In the genomic region with DNA sequence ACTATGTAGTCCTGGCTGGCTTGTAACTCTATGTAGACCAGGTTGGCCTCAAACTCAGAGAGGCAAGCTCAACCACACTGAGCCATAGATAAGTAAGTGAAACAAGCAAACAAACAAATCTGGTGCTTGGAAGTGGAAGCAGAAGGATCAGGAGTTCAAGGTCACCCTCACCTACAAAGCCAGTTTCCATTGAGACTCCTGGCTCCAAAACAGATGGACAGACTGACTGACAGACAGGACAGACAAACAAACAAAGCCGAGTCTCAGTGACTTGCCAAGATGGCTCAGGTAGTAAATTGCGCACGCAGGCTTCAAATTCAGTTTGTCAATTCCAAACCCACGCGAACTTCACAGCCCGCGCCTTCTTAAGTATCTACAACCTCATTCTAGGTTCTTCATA, we compare ENCODE assay signal across 9 mouse cellular contexts. TPM values are rescaled to one million over a fixed set of nuclear protein-coding genes. Genes with fewer than 3 reads are reported as not detected.
A peak's percentile ranks its signal among the peaks of the same experiment; 100 is the strongest.
DNase-seq lines count a peak whose midpoint lies in the region; ATAC-seq and TF ChIP-seq lines count a peak whose summit lies in the region.
"Had no signal": no experiment of that assay in that cellular context is flagged by ENCODE, and none has a peak within 500 bp of the region (broad histone marks: within the 10 kb centered on the region; RNA-seq: fewer than 3 reads in every experiment).

No protein-coding gene starts in this region.

- H3K9ac ChIP-seq in hindbrain, embryonic 12.5 days: peak overlapping the region; percentile 82
- H3K9ac ChIP-seq in midbrain, embryonic 13.5 days (replicated peaks): peak overlapping the region; percentile 88

- no peak for TF ChIP-seq CTCF in kidney, adult 2 months (conservative IDR thresholded peaks at IDR 0.05; ENCODE audit: insufficient read depth, insufficient read length, low read depth, low read length)
- no peak for TF ChIP-seq CTCF in bone marrow macrophage, adult 2 months (IDR thresholded peaks at IDR 0.05; ENCODE audit: low read depth, low read length)

- H3K27ac ChIP-seq in kidney, adult 2 months (ENCODE audit: insufficient read depth, low read depth, low read length): peak overlapping the region; percentile 37
- no peak overlapping the region for H3K27ac ChIP-seq in bone marrow macrophage, adult 2 months (ENCODE audit: insufficient read depth, low read depth, low read length)
- no peak overlapping the region for H3K27ac ChIP-seq in hindbrain, embryonic 12.5 days
- no peak overlapping the region for H3K27ac ChIP-seq in midbrain, embryonic 13.5 days

- no peak for ATAC-seq in hindbrain, embryonic 12.5 days (ENCODE audit: low FRiP score)
- no peak for ATAC-seq in midbrain, embryonic 13.5 days

- no peaks in the 10 kb centered on the region for H3K36me3 ChIP-seq in kidney, adult 2 months (ENCODE audit: control insufficient read depth, insufficient read depth, low read length)
- no peaks in the 10 kb centered on the region for H3K36me3 ChIP-seq in hindbrain, embryonic 12.5 days
- no peaks in the 10 kb centered on the region for H3K36me3 ChIP-seq in midbrain, embryonic 13.5 days

- no peak for DNase-seq in kidney, adult 2 months
- no peak for DNase-seq in kidney, postnatal 25 days
- no peak for DNase-seq in frontal cortex, adult 2 months (ENCODE audit: extremely low spot score in 1 of 2, low spot score in 1 of 2)
- DNase-seq in gastrocnemius, postnatal 4 days (ENCODE audit: low spot score in 2 of 2): no peak
- no peak for DNase-seq in embryo, embryonic 11 days

- no peak for TF ChIP-seq POLR2A in kidney, adult 2 months (IDR thresholded peaks at IDR 0.05; ENCODE audit: low read depth, low read length)
- TF ChIP-seq POLR2A in bone marrow macrophage, adult 2 months (IDR thresholded peaks at IDR 0.05; ENCODE audit: borderline replicate concordance, low read depth, low read length): no peak

- no peaks in the 10 kb centered on the region for H3K9me3 ChIP-seq in hindbrain, embryonic 12.5 days (replicated peaks)
- H3K9me3 ChIP-seq in midbrain, embryonic 13.5 days: no peaks in the 10 kb centered on the region

- H3K4me3 ChIP-seq in kidney, adult 2 months (ENCODE audit: insufficient read depth, low read depth, low read length): peak overlapping the region; percentile 92
- H3K4me3 ChIP-seq in bone marrow macrophage, adult 2 months (ENCODE audit: insufficient read depth, low read length): peak overlapping the region; percentile 95
- H3K4me3 ChIP-seq in hindbrain, embryonic 12.5 days: peak overlapping the region; percentile 76
- H3K4me3 ChIP-seq in midbrain, embryonic 13.5 days (replicated peaks): peak overlapping the region; percentile 82

- 18% methylated on average over 7 of the region's 7 CpGs for WGBS in kidney, adult 2 months
- WGBS in hindbrain, embryonic 12.5 days: 24% methylated on average over 7 of the region's 7 CpGs
- 21% methylated on average over 7 of the region's 7 CpGs for WGBS in midbrain, embryonic 13.5 days

- H3K4me2 ChIP-seq in hindbrain, embryonic 12.5 days (replicated peaks): peak overlapping the region; percentile 67
- peak overlapping the region; percentile 91 for H3K4me2 ChIP-seq in midbrain, embryonic 13.5 days (replicated peaks)

- no peaks in the 10 kb centered on the region for H3K27me3 ChIP-seq in kidney, adult 2 months (replicated peaks; ENCODE audit: control insufficient read depth, insufficient read depth, low read length)
- no peaks in the 10 kb centered on the region for H3K27me3 ChIP-seq in hindbrain, embryonic 12.5 days
- H3K27me3 ChIP-seq in midbrain, embryonic 13.5 days: peaks cover 16% of the 10 kb centered on the region
- H3K27me3 ChIP-seq: Patski had no signal

- no peaks in the 10 kb centered on the region for H3K4me1 ChIP-seq in kidney, adult 2 months (ENCODE audit: control insufficient read depth, insufficient read depth, low read length)
- peaks cover 15% of the 10 kb centered on the region for H3K4me1 ChIP-seq in bone marrow macrophage, adult 2 months (ENCODE audit: control insufficient read depth, insufficient read depth, low read length)
- H3K4me1 ChIP-seq in hindbrain, embryonic 12.5 days: peaks cover 17% of the 10 kb centered on the region
- H3K4me1 ChIP-seq in midbrain, embryonic 13.5 days (replicated peaks): peaks cover 33% of the 10 kb centered on the region

RNA-seq across cellular contexts. Expression of a gene that starts 0.3 kb away (rescaled TPM):
- polyA plus RNA-seq in kidney, adult 2 months (2012; rRNA removed): 14.2 and 15.6 TPM in 2 replicates
- 5.7 and 6.7 TPM in 2 replicates for polyA plus RNA-seq in bone marrow macrophage, adult 2 months (2012; ENCODE audit: insufficient read depth, insufficient read length, missing spikeins)
- polyA plus RNA-seq in hindbrain, embryonic 12.5 days (2016; fragmentation: Nextera tagmentation; extraction: Ambion mirVana): 47.6 and 51.1 TPM in 2 replicates
- 67.0 and 74.1 TPM in 2 replicates for polyA plus RNA-seq in midbrain, embryonic 13.5 days (2015; fragmentation: Nextera tagmentation; extraction: Ambion mirVana)
- polyA plus RNA-seq in frontal cortex, adult 2 months (2012; rRNA removed): 157 and 162 TPM in 2 replicates
- 1 to 10 TPM; 6.0 to 6.5 TPM for total RNA-seq in gastrocnemius, postnatal 4 days (2021)

RNA-seq across cellular contexts. Expression of a gene that starts 0.4 kb away (rescaled TPM):
- polyA plus RNA-seq in kidney, adult 2 months (2012; rRNA removed): 71.1 and 82.9 TPM in 2 replicates
- 27.4 and 28.7 TPM in 2 replicates for polyA plus RNA-seq in bone marrow macrophage, adult 2 months (2012; ENCODE audit: insufficient read depth, insufficient read length, missing spikeins)
- polyA plus RNA-seq in hindbrain, embryonic 12.5 days (2016; fragmentation: Nextera tagmentation; extraction: Ambion mirVana): 4.0 and 6.2 TPM in 2 replicates
- polyA plus RNA-seq in midbrain, embryonic 13.5 days (2015; fragmentation: Nextera tagmentation; extraction: Ambion mirVana): 2.7 and 3.4 TPM in 2 replicates
- polyA plus RNA-seq in frontal cortex, adult 2 months (2012; rRNA removed): 34.4 and 38.2 TPM in 2 replicates
- 10 to 100 TPM; 20.7 to 30.2 TPM for total RNA-seq in gastrocnemius, postnatal 4 days (2021)

RNA-seq across cellular contexts. Expression of a gene that starts 56.7 kb away (rescaled TPM):
- polyA plus RNA-seq in kidney, adult 2 months (2012; rRNA removed): 0.55 and 1.4 TPM in 2 replicates
- 1.2 TPM in 1 of 2 replicates, not detected in the other for polyA plus RNA-seq in bone marrow macrophage, adult 2 months (2012; ENCODE audit: insufficient read depth, insufficient read length, missing spikeins)
- polyA plus RNA-seq in hindbrain, embryonic 12.5 days (2016; fragmentation: Nextera tagmentation; extraction: Ambion mirVana): 0.40 and 0.78 TPM in 2 replicates
- 0.20 and 0.23 TPM in 2 replicates for polyA plus RNA-seq in midbrain, embryonic 13.5 days (2015; fragmentation: Nextera tagmentation; extraction: Ambion mirVana)
- 0.19 and 0.32 TPM in 2 replicates for polyA plus RNA-seq in frontal cortex, adult 2 months (2012; rRNA removed)
- total RNA-seq in gastrocnemius, postnatal 4 days (2021): 1 to 10 TPM in 1 of 2 experiments, under 1 TPM in 1; 0.78 to 1.1 TPM
